Mouse (Mus musculus): ENCODE results near the gene Mucl3.

DNA sequence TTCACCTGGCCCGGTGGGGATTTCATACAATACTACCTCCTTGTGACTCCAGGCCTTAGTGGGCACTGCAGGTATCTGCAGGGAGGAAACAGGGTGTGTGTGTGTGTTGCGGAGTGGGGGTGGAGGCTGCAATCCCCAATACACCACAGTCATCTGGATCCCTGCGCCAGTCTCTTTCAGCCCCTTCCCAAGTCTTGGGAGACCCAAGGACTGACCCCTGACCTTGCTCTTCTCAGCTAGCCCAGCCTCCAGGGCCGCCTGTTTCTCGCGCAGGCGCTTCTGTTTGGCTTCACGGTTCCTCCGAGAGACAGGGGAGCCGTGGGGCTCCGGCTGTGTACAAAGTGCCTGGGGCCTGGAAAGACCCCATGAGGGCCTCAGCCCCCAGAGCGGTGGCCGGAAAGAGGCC is 23.4 kb upstream of the Mucl3 start:
- TF ChIP-seq CTCF (IDR thresholded peaks at IDR 0.05; ENCODE audit: insufficient read depth, low read length) (no peak), POLR2A (IDR thresholded peaks at IDR 0.05; ENCODE audit: borderline replicate concordance, extremely low read depth, low read depth, low read length) (no peak)
